Mouse (Mus musculus) testis, adult 2 months (tissue): Measurements from ENCODE around the gene Kat8.

ENCODE experiments used
- CTCF ChIP-seq: fragments of 200-500 bp; IDR thresholded peaks from 2 replicates; pipeline ENCODE4 v1.5.1; 2012; ENCODE audit warnings: low read depth, mild to moderate bottlenecking, inconsistent platforms, low read length, moderate library complexity; ENCODE audit not compliant: control insufficient read depth, insufficient read depth, insufficient replicate concordance
- POLR2A ChIP-seq: fragments of 200-500 bp; IDR thresholded peaks from 2 replicates; pipeline ENCODE4 v1.6.1; 2012; ENCODE audit warnings: low read depth, mild to moderate bottlenecking, inconsistent platforms, low read length, moderate library complexity; ENCODE audit not compliant: control insufficient read depth

- TF ChIP-seq POLR2A = no peak
- no peak for TF ChIP-seq CTCF
Measured at GRCm38 (mm10) chr7:127932273-127933031, 20.1 kb downstream of the Kat8 start.
